ENCODE assay signal across 19 mouse cellular contexts in the genomic region with DNA sequence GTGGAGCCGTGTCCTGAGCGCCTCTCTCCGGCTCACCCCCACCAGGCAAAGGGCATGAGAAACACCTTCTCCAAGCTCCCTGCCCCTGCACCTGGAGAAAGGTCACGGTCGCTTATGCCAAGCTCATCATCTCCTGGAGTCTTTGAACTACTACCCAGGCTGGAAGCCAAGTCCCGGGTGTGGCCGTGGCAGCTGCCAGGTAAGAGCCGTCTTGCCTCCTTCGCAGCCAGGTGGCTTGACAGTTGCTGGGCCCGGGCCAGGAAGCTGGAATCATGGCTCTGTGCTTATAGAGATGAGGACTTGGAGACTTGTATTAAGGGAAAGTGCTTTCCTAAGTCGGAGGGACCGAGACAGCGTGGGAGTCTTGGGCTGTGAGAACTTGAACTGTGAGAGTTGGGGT. TPM values are rescaled to one million over a fixed set of nuclear protein-coding genes. Genes with fewer than 3 reads are reported as not detected.
DNase-seq lines count a peak whose midpoint lies in the region; ATAC-seq and TF ChIP-seq lines count a peak whose summit lies in the region.
"Had no signal": no experiment of that assay in that cellular context is flagged by ENCODE, and none has a peak within 500 bp of the region (broad histone marks: within the 10 kb centered on the region; RNA-seq: fewer than 3 reads in every experiment).

No protein-coding gene starts in this region.

- no peak overlapping the region for H3K4me3 ChIP-seq in kidney, adult 2 months (ENCODE audit: insufficient read depth, low read depth, low read length)
- no peak overlapping the region for H3K4me3 ChIP-seq in embryonic facial prominence, embryonic 15.5 days (replicated peaks)
- H3K4me3 ChIP-seq in layer of hippocampus, adult 2 months: no peak overlapping the region
- H3K4me3 ChIP-seq: heart, embryonic 15.5 days; hindbrain, embryonic 10.5 days; intestine, embryonic 15.5 days; limb, embryonic 15.5 days; midbrain, embryonic 12.5 days had no signal

- no peak for TF ChIP-seq POLR2A in kidney, adult 2 months (IDR thresholded peaks at IDR 0.05; ENCODE audit: low read depth, low read length)

- 75% methylated on average over 13 of the region's 13 CpGs for WGBS in kidney, adult 2 months
- WGBS in embryonic facial prominence, embryonic 15.5 days: 77% methylated on average over 13 of the region's 13 CpGs
- WGBS in large intestine, adult 2 months: 35% methylated on average over 13 of the region's 13 CpGs

- H3K9me3 ChIP-seq in embryonic facial prominence, embryonic 15.5 days (replicated peaks): no peaks in the 10 kb centered on the region
- H3K9me3 ChIP-seq: heart, embryonic 15.5 days; hindbrain, embryonic 10.5 days; intestine, embryonic 15.5 days; limb, embryonic 15.5 days; midbrain, embryonic 12.5 days had no signal

- 0 out of 2 replicates have a peak, but pooled peaks have one; percentile 34 for ATAC-seq in embryonic facial prominence, embryonic 15.5 days (ENCODE audit: insufficient number of reproducible peaks, low FRiP score, low TSS enrichment, low read depth)
- ATAC-seq: forebrain, embryonic 16.5 days; intestine, embryonic 15.5 days; liver, postnatal 0 days had no signal

- DNase-seq in kidney, adult 2 months: peak; percentile 5
- no peak for DNase-seq in kidney, adult 9 months
- DNase-seq in cerebellum, adult 8-10 months: peak; percentile 36
- peak; percentile 80 for DNase-seq in large intestine, adult 2 months (ENCODE audit: low read depth, low spot score)
- DNase-seq in spleen, postnatal 36 days (ENCODE audit: low spot score in 2 of 2): no peak
- no peak for DNase-seq in layer of hippocampus, adult 2 months (ENCODE audit: low spot score in 2 of 2)
- no peak for DNase-seq in thymus, adult 18-20 months
- DNase-seq: lung, postnatal 4 days; spleen, adult 18-20 months; thymus, postnatal 25 days had no signal

- no peak overlapping the region for H3K27ac ChIP-seq in kidney, adult 2 months (ENCODE audit: insufficient read depth, low read depth, low read length)
- no peak overlapping the region for H3K27ac ChIP-seq in embryonic facial prominence, embryonic 15.5 days (replicated peaks)
- H3K27ac ChIP-seq in layer of hippocampus, adult 2 months: no peak overlapping the region
- H3K27ac ChIP-seq: heart, embryonic 15.5 days; hindbrain, embryonic 10.5 days; intestine, embryonic 15.5 days; limb, embryonic 15.5 days; midbrain, embryonic 12.5 days had no signal

- no peak overlapping the region for H3K4me2 ChIP-seq in embryonic facial prominence, embryonic 15.5 days (replicated peaks)
- H3K4me2 ChIP-seq: heart, embryonic 15.5 days; intestine, embryonic 15.5 days; limb, embryonic 15.5 days; midbrain, embryonic 12.5 days had no signal

- no peaks in the 10 kb centered on the region for H3K4me1 ChIP-seq in kidney, adult 2 months (ENCODE audit: control insufficient read depth, insufficient read depth, low read length)
- H3K4me1 ChIP-seq in embryonic facial prominence, embryonic 15.5 days: 0 out of 2 replicates have a peak, but pooled peaks cover 5% of the 10 kb centered on the region
- H3K4me1 ChIP-seq: heart, embryonic 15.5 days; hindbrain, embryonic 10.5 days; limb, embryonic 15.5 days; midbrain, embryonic 12.5 days had no signal

- H3K36me3 ChIP-seq in kidney, adult 2 months (ENCODE audit: control insufficient read depth, insufficient read depth, low read length): no peaks in the 10 kb centered on the region
- H3K36me3 ChIP-seq in embryonic facial prominence, embryonic 15.5 days: no peaks in the 10 kb centered on the region
- H3K36me3 ChIP-seq: heart, embryonic 15.5 days; hindbrain, embryonic 10.5 days; intestine, embryonic 15.5 days; limb, embryonic 15.5 days; midbrain, embryonic 12.5 days had no signal

- no peak overlapping the region for H3K9ac ChIP-seq in embryonic facial prominence, embryonic 15.5 days
- H3K9ac ChIP-seq: heart, embryonic 15.5 days; intestine, embryonic 15.5 days; limb, embryonic 15.5 days; liver, postnatal 0 days; midbrain, embryonic 12.5 days had no signal

- H3K27me3 ChIP-seq in kidney, adult 2 months (replicated peaks; ENCODE audit: control insufficient read depth, insufficient read depth, low read length): no peaks in the 10 kb centered on the region
- H3K27me3 ChIP-seq in embryonic facial prominence, embryonic 15.5 days: no peaks in the 10 kb centered on the region
- H3K27me3 ChIP-seq: heart, embryonic 15.5 days; intestine, embryonic 15.5 days; limb, embryonic 15.5 days; midbrain, embryonic 12.5 days had no signal

- no peak for TF ChIP-seq CTCF in kidney, adult 2 months (conservative IDR thresholded peaks at IDR 0.05; ENCODE audit: insufficient read depth, insufficient read length, low read depth, low read length)
- no peak for TF ChIP-seq CTCF in layer of hippocampus, adult 2 months (conservative IDR thresholded peaks at IDR 0.05)

RNA-seq across cellular contexts. Expression of gene Golga7b, which starts 16.4 kb away (rescaled TPM):
- 0.14 and 0.20 TPM in 2 replicates for polyA plus RNA-seq in kidney, adult 2 months (2012; rRNA removed)
- polyA plus RNA-seq in embryonic facial prominence, embryonic 15.5 days (2015; fragmentation: Nextera tagmentation; extraction: Ambion mirVana): 6.7 and 7.7 TPM in 2 replicates
- polyA plus RNA-seq in large intestine, adult 2 months (2012; rRNA removed): 0.76 and 1.0 TPM in 2 replicates
- total RNA-seq in layer of hippocampus, adult 2 months (2021): 10 to 100 TPM; 61.3 to 64.6 TPM
- total RNA-seq: granulocyte monocyte progenitor cell, adult 5-6 weeks had no signal
- polyA plus RNA-seq: liver, postnatal 0 days had no signal

RNA-seq across cellular contexts. Expression of gene Sfrp5, which starts 28.9 kb away (rescaled TPM):
- 3.6 and 4.8 TPM in 2 replicates for polyA plus RNA-seq in kidney, adult 2 months (2012; rRNA removed)
- polyA plus RNA-seq in embryonic facial prominence, embryonic 15.5 days (2015; fragmentation: Nextera tagmentation; extraction: Ambion mirVana): 6.3 and 8.7 TPM in 2 replicates
- 3.3 and 4.2 TPM in 2 replicates for polyA plus RNA-seq in large intestine, adult 2 months (2012; rRNA removed)
- under 1 TPM; 0.25 to 0.26 TPM for total RNA-seq in layer of hippocampus, adult 2 months (2021)
- total RNA-seq: granulocyte monocyte progenitor cell, adult 5-6 weeks had no signal
- polyA plus RNA-seq: liver, postnatal 0 days; midbrain, embryonic 12.5 days had no signal

Comparison
In these comparisons a context has a peak if more than half of its experiments do, and no peak if none do; other contexts are left out.
1. DNase-seq: peak in kidney, adult 2 months (single experiment), cerebellum, adult 8-10 months (single experiment) and large intestine, adult 2 months (single experiment); none in kidney, adult 9 months (single experiment), spleen, postnatal 36 days (0 of 2), layer of hippocampus, adult 2 months (0 of 2) and thymus, adult 18-20 months (0 of 2).